Mouse (Mus musculus): ENCODE data around the gene Pik3r4.

DNA sequence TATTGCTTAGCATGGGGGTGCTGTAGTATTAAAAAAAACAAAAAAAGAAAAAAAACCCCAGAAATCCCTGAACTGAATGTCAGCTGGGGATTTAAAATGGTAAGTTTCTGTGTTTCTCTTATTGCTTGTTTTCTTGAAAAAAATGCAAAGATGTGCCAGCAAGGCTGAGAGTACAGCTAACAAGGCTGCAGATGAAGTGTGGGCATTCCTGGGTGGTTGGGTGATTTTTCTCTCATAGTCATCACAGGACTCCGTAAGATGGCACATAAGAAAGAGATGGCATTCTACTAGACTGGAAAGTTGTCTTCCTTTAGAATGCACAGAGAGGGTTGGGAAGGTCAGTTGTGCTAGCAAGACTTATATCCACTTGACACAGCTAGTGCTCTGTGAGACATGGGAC, 62.2 kb downstream of the Pik3r4 start:
- TF ChIP-seq ZC3H11A (IDR thresholded peaks at IDR 0.05; ENCODE audit: borderline replicate concordance, low read depth, low read length) (no peak), HCFC1 (IDR thresholded peaks at IDR 0.05; ENCODE audit: borderline replicate concordance, insufficient read depth, low read length) (no peak), MAFK (IDR thresholded peaks at IDR 0.05; ENCODE audit: insufficient read depth, low read depth, low read length) (no peak)
